Comparison of ENCODE assay signal across 8 mouse cellular contexts in the genomic region with DNA sequence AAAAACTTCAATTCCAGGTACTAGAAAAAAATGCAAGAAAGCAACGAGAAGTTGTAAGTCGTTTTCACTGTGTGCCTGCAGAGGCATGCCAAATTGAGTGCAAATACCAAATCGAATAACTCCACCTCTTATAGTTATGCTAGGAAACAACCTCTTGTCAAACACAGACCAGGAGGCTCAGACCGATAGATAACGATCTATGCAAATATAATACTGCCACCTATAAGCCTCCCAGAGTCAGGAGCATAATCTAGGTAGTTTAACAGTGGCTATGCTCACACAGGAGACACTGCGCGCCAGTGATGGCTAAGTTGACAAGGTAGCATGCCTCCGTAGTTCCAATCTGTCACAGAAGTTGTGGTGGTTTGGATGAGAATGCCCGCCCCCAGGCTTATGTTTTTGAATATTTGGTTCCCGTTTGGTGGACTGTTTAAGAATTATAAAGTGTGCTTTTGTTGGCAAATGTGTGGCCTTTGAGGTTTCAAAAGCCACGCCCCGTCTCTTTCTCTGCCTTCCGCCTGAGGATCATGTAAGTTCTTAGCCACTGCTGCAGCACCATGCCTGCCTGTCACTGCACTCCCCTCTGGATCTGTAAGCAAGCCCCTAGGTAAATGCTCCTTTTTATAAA. TPM values are rescaled to one million over a fixed set of nuclear protein-coding genes. Genes with fewer than 3 reads are reported as not detected.
DNase-seq lines count a peak whose midpoint lies in the region; ATAC-seq lines count a peak whose summit lies in the region.

No protein-coding gene starts in this region.

- peak overlapping the region; percentile 70; the same call in 1 of the 2 replicates for H3K4me3 ChIP-seq in lung, embryonic 16.5 days (ENCODE audit: low read length)
- no peak overlapping the region; the same call in none of the 2 replicates for H3K4me3 ChIP-seq in forebrain, embryonic 16.5 days (replicated peaks; ENCODE audit: low read length)
- H3K4me3 ChIP-seq in macrophage (ENCODE audit: inconsistent target): peak overlapping the region; percentile 72

- WGBS in lung, embryonic 16.5 days: 31% methylated on average over 13 of the region's 13 CpGs
- WGBS in forebrain, embryonic 16.5 days: 49% methylated on average over 13 of the region's 13 CpGs
- under 1% methylated on average over 13 of the region's 13 CpGs for WGBS in macrophage (ENCODE audit: missing documents)

- no peak for DNase-seq in lung, postnatal 10 days
- peak; percentile 55 for DNase-seq in thymus, postnatal 14 days
- DNase-seq in left cerebral cortex, adult 9 months (ENCODE audit: low spot score in 2 of 2): no peak
- DNase-seq in ovary, adult 18-20 months (ENCODE audit: low spot score): no peak
- no peak for DNase-seq in kidney, postnatal 25 days

- no peak overlapping the region for H3K9ac ChIP-seq in lung, embryonic 16.5 days (ENCODE audit: low read length)
- H3K9ac ChIP-seq in forebrain, embryonic 16.5 days (replicated peaks; ENCODE audit: low read depth, low read length): no peak overlapping the region

- no peaks in the 10 kb centered on the region for H3K9me3 ChIP-seq in lung, embryonic 16.5 days (ENCODE audit: control insufficient read depth, low read length)
- H3K9me3 ChIP-seq in forebrain, embryonic 16.5 days (ENCODE audit: control insufficient read depth, low read length): no peaks in the 10 kb centered on the region

- H3K36me3 ChIP-seq in lung, embryonic 16.5 days (ENCODE audit: control insufficient read depth, insufficient read depth, low read length): no peaks in the 10 kb centered on the region
- no peaks in the 10 kb centered on the region for H3K36me3 ChIP-seq in forebrain, embryonic 16.5 days (ENCODE audit: control insufficient read depth, insufficient read depth)
- H3K36me3 ChIP-seq in macrophage (ENCODE audit: inconsistent target): no peaks in the 10 kb centered on the region

- H3K27me3 ChIP-seq in lung, embryonic 16.5 days (ENCODE audit: control insufficient read depth, insufficient read depth, low read depth, low read length): no peaks in the 10 kb centered on the region
- no peaks in the 10 kb centered on the region for H3K27me3 ChIP-seq in forebrain, embryonic 16.5 days (replicated peaks; ENCODE audit: control insufficient read depth, insufficient read depth, low read length)

- no peaks in the 10 kb centered on the region for H3K79me2 ChIP-seq in macrophage (ENCODE audit: inconsistent target)

- H3K4me2 ChIP-seq in lung, embryonic 16.5 days (ENCODE audit: low read depth, low read length): peak overlapping the region; percentile 91
- peak overlapping the region; percentile 86 for H3K4me2 ChIP-seq in forebrain, embryonic 16.5 days (ENCODE audit: low read length)

- no peak for ATAC-seq in lung, embryonic 16.5 days (ENCODE audit: low read depth)
- ATAC-seq in forebrain, embryonic 16.5 days: no peak

- H3K4me1 ChIP-seq in lung, embryonic 16.5 days (replicated peaks; ENCODE audit: control insufficient read depth, insufficient read depth, low read length): peaks cover 11% of the 10 kb centered on the region
- H3K4me1 ChIP-seq in forebrain, embryonic 16.5 days (replicated peaks; ENCODE audit: control insufficient read depth, insufficient read depth, low read length): peaks cover 12% of the 10 kb centered on the region

- H3K27ac ChIP-seq in lung, embryonic 16.5 days (ENCODE audit: low read length): no peak overlapping the region
- H3K27ac ChIP-seq in forebrain, embryonic 16.5 days (ENCODE audit: low read length): no peak overlapping the region
- H3K27ac ChIP-seq in macrophage: no peak overlapping the region

RNA-seq across cellular contexts. Expression of a gene that starts 0.7 kb away (rescaled TPM):
- 6.8 and 9.3 TPM in 2 replicates for polyA plus RNA-seq in lung, embryonic 16.5 days (2015; fragmentation: Nextera tagmentation; extraction: Ambion mirVana)
- 6.4 and 7.2 TPM in 2 replicates for polyA plus RNA-seq in forebrain, embryonic 16.5 days (2015; fragmentation: Nextera tagmentation; extraction: Ambion mirVana)
- total RNA-seq in macrophage (2018; cell fraction: chromatin; rRNA removed): 10 to 100 TPM in 24 of 26 experiments, 1 to 10 TPM in 2; 7.0 to 68.6 (median 34.5) TPM
- total RNA-seq in macrophage (2018; cell fraction: cytosol; rRNA removed): 1 to 10 TPM; 2.4 to 7.4 (median 4.4) TPM
- total RNA-seq in macrophage (2018; cell fraction: nucleus; rRNA removed): 10 to 100 TPM in 18 of 26 experiments, 1 to 10 TPM in 8; 4.3 to 50.8 (median 18.3) TPM
- polyA plus RNA-seq in macrophage (2018): 6.2 to 11.4 TPM (median 8.7 TPM) in 3 replicates

RNA-seq across cellular contexts. Expression of a gene that starts 18.5 kb away (rescaled TPM):
- not detected in 2 replicates for polyA plus RNA-seq in lung, embryonic 16.5 days (2015; fragmentation: Nextera tagmentation; extraction: Ambion mirVana)
- 0.63 and 0.73 TPM in 2 replicates for polyA plus RNA-seq in forebrain, embryonic 16.5 days (2015; fragmentation: Nextera tagmentation; extraction: Ambion mirVana)
- not detected for total RNA-seq in macrophage (2018; cell fraction: chromatin; rRNA removed)
- not detected for total RNA-seq in macrophage (2018; cell fraction: cytosol; rRNA removed)
- total RNA-seq in macrophage (2018; cell fraction: nucleus; rRNA removed): not detected
- polyA plus RNA-seq in macrophage (2018): not detected in 3 replicates

RNA-seq across cellular contexts. Expression of a gene that starts 28.1 kb away (rescaled TPM):
- polyA plus RNA-seq in lung, embryonic 16.5 days (2015; fragmentation: Nextera tagmentation; extraction: Ambion mirVana): 119 and 128 TPM in 2 replicates
- 69.1 and 69.7 TPM in 2 replicates for polyA plus RNA-seq in forebrain, embryonic 16.5 days (2015; fragmentation: Nextera tagmentation; extraction: Ambion mirVana)
- total RNA-seq in macrophage (2018; cell fraction: chromatin; rRNA removed): 10 to 100 TPM in 25 of 26 experiments, 1 to 10 TPM in 1; 9.3 to 80.6 (median 54.4) TPM
- 10 to 100 TPM; 22.5 to 53.7 (median 35.8) TPM for total RNA-seq in macrophage (2018; cell fraction: cytosol; rRNA removed)
- 10 to 100 TPM; 19.3 to 89.9 (median 45.6) TPM for total RNA-seq in macrophage (2018; cell fraction: nucleus; rRNA removed)
- polyA plus RNA-seq in macrophage (2018): 38.5 to 45.6 TPM (median 39.1 TPM) in 3 replicates
